Mouse (Mus musculus): ENCODE results near the gene Efemp2. TPM values are rescaled to one million over a fixed set of nuclear protein-coding genes. Genes with fewer than 3 reads are reported as not detected.

Efemp2 gene
- total RNA-seq, 1 experiment from 2014 or later = 0.09 TPM

Other genes with a start within 250 kb of the Efemp2 start
- 9.7 and 20.6 TPM in 2 replicates for gene Pacs1, start 200.8 kb upstream of the Efemp2 start, total RNA-seq (2017)
- 235 and 265 TPM in 2 replicates for gene Sf3b2, start 178.5 kb upstream of the Efemp2 start, total RNA-seq (2017)
- gene Gal3st3, start 175.6 kb upstream of the Efemp2 start, total RNA-seq (2017) = not detected in 2 replicates
- not detected in 2 replicates for gene Catsper1, start 138.2 kb upstream of the Efemp2 start, total RNA-seq (2017)
- not detected in 2 replicates for gene Cst6, start 124.4 kb upstream of the Efemp2 start, total RNA-seq (2017)
- gene Eif1ad, start 107.2 kb upstream of the Efemp2 start, total RNA-seq (2017) = 60.0 and 61.7 TPM in 2 replicates
- 71.4 and 75.6 TPM in 2 replicates for gene Banf1, start 106.8 kb upstream of the Efemp2 start, total RNA-seq (2017)
- 93.3 and 103 TPM in 2 replicates for gene Sart1, start 85.3 kb upstream of the Efemp2 start, total RNA-seq (2017)
- gene Tsga10ip, start 71.4 kb upstream of the Efemp2 start, total RNA-seq (2017) = not detected in 2 replicates
- 112 and 125 TPM in 2 replicates for gene Drap1, start 49.0 kb upstream of the Efemp2 start, total RNA-seq (2017)
- 9.2 and 10.3 TPM in 2 replicates for gene AI837181, start 48.8 kb upstream of the Efemp2 start, total RNA-seq (2017)
- 0.63 and 0.78 TPM in 2 replicates for gene Fosl1, start 26.4 kb upstream of the Efemp2 start, total RNA-seq (2017)
- gene Ccdc85b, start 16.1 kb upstream of the Efemp2 start, total RNA-seq (2017) = 3.0 and 5.4 TPM in 2 replicates
- gene Fibp, start 13.3 kb upstream of the Efemp2 start, total RNA-seq (2017) = 55.8 and 67.4 TPM in 2 replicates
- gene Ctsw, start 5.4 kb upstream of the Efemp2 start, total RNA-seq (2017) = 1.0 and 2.0 TPM in 2 replicates
- 20.7 and 26.9 TPM in 2 replicates for gene Mus81, start 14.4 kb downstream of the Efemp2 start, total RNA-seq (2017)
- gene Cfl1, start 16.5 kb downstream of the Efemp2 start, total RNA-seq (2017) = 940 and 946 TPM in 2 replicates
- not detected in 2 replicates for gene 1700020D05Rik, start 29.8 kb downstream of the Efemp2 start, total RNA-seq (2017)
- 1.3 and 2.9 TPM in 2 replicates for gene Snx32, start 36.6 kb downstream of the Efemp2 start, total RNA-seq (2017)
- gene Ovol1, start 86.7 kb downstream of the Efemp2 start, total RNA-seq (2017) = not detected in 2 replicates
- gene Ap5b1, start 94.1 kb downstream of the Efemp2 start, total RNA-seq (2017) = 5.2 and 8.0 TPM in 2 replicates
- 65.1 and 78.4 TPM in 2 replicates for gene Rnaseh2c, start 127.9 kb downstream of the Efemp2 start, total RNA-seq (2017)
- 56.7 and 74.3 TPM in 2 replicates for gene Kat5, start 136.3 kb downstream of the Efemp2 start, total RNA-seq (2017)
- 34.8 and 44.1 TPM in 2 replicates for gene Rela, start 163.5 kb downstream of the Efemp2 start, total RNA-seq (2017)
- gene Sipa1, start 189.8 kb downstream of the Efemp2 start, total RNA-seq (2017) = 23.0 and 113 TPM in 2 replicates
- 18.8 and 21.6 TPM in 2 replicates for gene Map3k11, start 214.8 kb downstream of the Efemp2 start, total RNA-seq (2017)
- gene Pcnx3, start 215.0 kb downstream of the Efemp2 start, total RNA-seq (2017) = 18.0 and 19.8 TPM in 2 replicates
- not detected in 2 replicates for gene Kcnk7, start 230.4 kb downstream of the Efemp2 start, total RNA-seq (2017)

Measured in common myeloid progenitor, adult 5-6 weeks (primary cell).